Mouse (Mus musculus): ENCODE data around the gene Ampd3.

DNA sequence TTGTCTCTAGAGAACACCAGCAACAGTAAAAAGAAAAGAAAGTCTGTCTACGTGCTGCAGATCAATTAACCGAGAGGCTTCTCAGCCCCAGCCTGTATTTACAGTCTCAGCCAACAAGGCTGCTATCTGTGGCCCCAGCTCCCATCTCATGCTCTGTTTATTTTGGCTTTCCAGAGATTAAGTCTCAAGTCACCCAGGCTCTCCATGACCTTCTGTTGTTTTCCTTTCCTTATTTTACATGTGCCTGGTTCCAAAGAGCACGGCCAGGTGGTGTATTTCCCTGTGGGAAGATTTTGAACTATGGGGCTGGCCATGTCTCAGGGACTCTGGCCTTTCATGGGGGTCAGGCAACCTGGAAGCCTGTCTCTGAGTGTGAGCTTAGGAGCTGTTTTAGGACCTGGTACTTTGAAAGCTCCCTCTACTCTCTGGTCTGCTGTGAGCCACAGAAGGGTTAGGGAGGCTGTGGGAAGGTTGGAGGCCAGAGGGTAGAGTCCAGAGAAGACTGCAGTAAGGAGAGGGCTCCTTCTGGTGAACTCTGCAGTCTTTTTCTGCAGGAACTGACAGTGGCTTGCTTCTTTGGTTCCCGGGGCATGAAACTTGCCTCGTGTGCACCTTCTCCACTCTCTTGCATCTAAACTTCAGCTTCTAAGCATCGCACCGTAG lies 83.7 kb downstream of the Ampd3 start:
- TF ChIP-seq CTCF (IDR thresholded peaks at IDR 0.05; ENCODE audit: extremely low read depth, insufficient read length, insufficient replicate concordance, low read depth, low read length) (no peak), POLR2A (IDR thresholded peaks at IDR 0.05; ENCODE audit: low read depth, low read length) (no peak)

All from small intestine, adult 2 months (tissue).